Mouse (Mus musculus) forebrain, embryonic 13.5 days (tissue): ENCODE measurements around the gene Vti1a. TPM values are rescaled to one million over a fixed set of nuclear protein-coding genes. Genes with fewer than 3 reads are reported as not detected.
A peak's percentile ranks its signal among the peaks of the same experiment; 100 is the strongest.

Experiments used
- ATAC-seq: fragments of 200-750 bp; cut with Nextera tagmentation; 2 replicates; pipeline ENCODE4 v1.8.0; 2017
- H3K27ac ChIP-seq: fragments of 300-500 bp; sonication (generic); 2 replicates; pipeline ENCODE4 v1.5.1; 2015; ENCODE audit warnings: inconsistent platforms, mild to moderate bottlenecking, moderate library complexity
- H3K27me3 ChIP-seq: fragments of 300-500 bp; sonication (generic); 2 replicates; pipeline ENCODE4 v1.6.1; 2015; ENCODE audit warnings: mild to moderate bottlenecking, inconsistent platforms
- H3K36me3 ChIP-seq: fragments of 300-500 bp; sonication (generic); 2 replicates; pipeline ENCODE4 v1.6.1; 2015; ENCODE audit warnings: mild to moderate bottlenecking, inconsistent platforms; ENCODE audit not compliant: poor library complexity, severe bottlenecking
- H3K4me1 ChIP-seq: fragments of 300-500 bp; sonication (generic); 2 replicates; pipeline ENCODE4 v1.6.1; 2015; ENCODE audit warnings: inconsistent platforms
- H3K4me2 ChIP-seq: fragments of 300-500 bp; sonication (generic); 2 replicates; pipeline ENCODE4 v1.6.1; 2015; ENCODE audit warnings: inconsistent platforms, mild to moderate bottlenecking, moderate library complexity
- H3K4me3 ChIP-seq: fragments of 300-500 bp; sonication (generic); 2 replicates; pipeline ENCODE4 v1.5.1; 2015; ENCODE audit warnings: mild to moderate bottlenecking, inconsistent platforms
- H3K9ac ChIP-seq: fragments of 300-500 bp; sonication (generic); 2 replicates; pipeline ENCODE4 v1.6.1; 2015; ENCODE audit warnings: mild to moderate bottlenecking, inconsistent platforms
- H3K9me3 ChIP-seq: fragments of 300-500 bp; sonication (generic); replicated peaks from 2 replicates; pipeline ENCODE4 v1.6.1; 2016; ENCODE audit warnings: inconsistent platforms
- WGBS: fragments of 180-500 bp; shearing (Covaris S2); methylation state at CpG from one replicate; pipeline ENCODE4 v1.1.7; 2015; 5-methylcytosine and 5-hydroxymethylcytosine counted together
- polyA plus RNA-seq: library from polyadenylated mRNA; unstranded; fragments of >200 nt; fragmentation: Nextera tagmentation; extraction: Ambion mirVana; gene quantifications from 2 replicates; pipeline ENCODE4 v1.2.1, GENCODE M21; 2015

Vti1a gene
- polyA plus RNA-seq, 1 experiment from 2014 or later = 25.8 TPM

DNA sequence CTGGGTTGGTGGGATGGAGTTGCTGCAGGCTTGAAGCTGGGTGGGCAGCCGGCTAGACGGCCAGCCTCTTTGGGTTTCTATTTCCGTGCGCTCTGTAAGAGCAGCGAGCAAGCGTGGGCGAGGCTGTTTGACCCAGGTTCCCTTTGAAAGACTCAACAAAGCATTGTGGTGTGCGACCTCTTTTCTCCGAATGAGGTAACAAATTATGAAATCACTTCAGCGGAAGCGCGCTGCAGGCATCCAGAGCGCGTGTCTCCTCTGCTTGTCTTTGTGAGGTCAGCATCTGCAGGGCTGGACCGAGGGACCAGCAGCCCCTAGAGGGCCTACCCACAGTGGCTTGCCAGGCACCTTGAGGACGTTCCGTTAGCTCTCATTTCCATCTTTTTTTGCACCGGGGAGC lies 306.7 kb downstream of the Vti1a start:
- no peak overlapping the region for H3K27ac ChIP-seq
- ATAC-seq = no peak
- peaks cover 41% of the 10 kb centered on the region for H3K4me1 ChIP-seq

DNA sequence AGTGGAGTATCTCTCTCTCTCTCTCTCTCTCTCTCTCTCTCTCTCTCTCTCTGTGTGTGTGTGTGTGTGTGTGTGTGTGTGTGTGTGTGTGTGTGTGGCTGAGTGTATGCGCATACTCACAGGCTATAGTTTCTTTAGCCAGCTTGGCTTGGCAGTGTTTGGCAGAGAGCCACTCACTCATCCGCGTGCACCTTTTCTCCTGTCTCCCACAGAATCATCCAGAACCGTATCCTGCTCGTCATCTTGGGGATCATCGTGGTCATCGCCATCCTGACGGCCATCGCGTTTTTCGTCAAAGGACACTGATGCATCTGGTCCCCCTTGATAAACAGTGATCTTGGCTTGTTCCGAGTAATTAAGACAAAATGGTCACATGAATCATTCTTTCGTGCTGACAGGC lies 307.5 kb downstream of the Vti1a start:
- WGBS = 79% methylated on average over 13 of the region's 13 CpGs

More for the DNA sequence above, 306.7 kb downstream of the Vti1a start:
- Histone ChIP-seq H3K4me2 (no peak overlapping the region), H3K27me3 (peaks cover 19% of the 10 kb centered on the region), H3K9me3 (no peaks in the 10 kb centered on the region), H3K9ac (no peak overlapping the region), H3K36me3 (no peaks in the 10 kb centered on the region), H3K4me3 (no peak overlapping the region)
- 64% methylated on average over 18 of the region's 18 CpGs for WGBS

DNA sequence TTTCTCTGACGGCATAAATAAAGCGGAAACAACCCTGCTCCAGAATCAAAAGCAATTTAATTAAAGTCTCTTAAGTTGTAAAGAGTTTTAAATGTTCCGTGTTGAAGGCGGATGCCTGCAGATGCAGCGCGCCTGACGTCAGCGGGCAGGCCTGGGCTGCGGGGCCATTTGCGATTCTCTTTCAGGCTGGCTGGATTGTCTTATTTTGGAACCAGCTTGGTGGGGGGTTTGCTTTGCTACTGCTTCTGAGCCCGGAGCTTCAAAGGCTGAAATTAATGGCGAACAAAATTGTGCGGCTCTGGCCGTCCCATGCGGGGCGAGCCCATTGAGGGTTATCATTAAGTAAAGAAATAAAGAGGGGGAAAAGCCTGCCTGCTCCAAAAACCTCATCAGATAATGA lies 310.4 kb downstream of the Vti1a start:
- Histone ChIP-seq H3K36me3 (no peaks in the 10 kb centered on the region), H3K4me3 (0 out of 2 replicates have a peak overlapping the region, but pooled peaks have one; percentile 11), H3K4me1 (peaks cover 43% of the 10 kb centered on the region), H3K27me3 (peaks cover 51% of the 10 kb centered on the region), H3K4me2 (peak overlapping the region; percentile 51), H3K9me3 (no peaks in the 10 kb centered on the region), H3K27ac (peak overlapping the region; percentile 14; the same call in 1 of the 2 replicates), H3K9ac (0 out of 2 replicates have a peak overlapping the region, but pooled peaks have one; percentile 38)
- WGBS = 6% methylated on average over 16 of the region's 16 CpGs
- peak; percentile 36; the same call in 1 of the 2 replicates for ATAC-seq

More for the DNA sequence above, 307.5 kb downstream of the Vti1a start:
- H3K4me1 ChIP-seq = peaks cover 43% of the 10 kb centered on the region
- ATAC-seq = no peak
- no peak overlapping the region for H3K4me2 ChIP-seq
- no peaks in the 10 kb centered on the region for H3K36me3 ChIP-seq
- no peak overlapping the region for H3K27ac ChIP-seq
- no peaks in the 10 kb centered on the region for H3K9me3 ChIP-seq
- peaks cover 27% of the 10 kb centered on the region for H3K27me3 ChIP-seq
- no peak overlapping the region for H3K9ac ChIP-seq
- H3K4me3 ChIP-seq = no peak overlapping the region

DNA sequence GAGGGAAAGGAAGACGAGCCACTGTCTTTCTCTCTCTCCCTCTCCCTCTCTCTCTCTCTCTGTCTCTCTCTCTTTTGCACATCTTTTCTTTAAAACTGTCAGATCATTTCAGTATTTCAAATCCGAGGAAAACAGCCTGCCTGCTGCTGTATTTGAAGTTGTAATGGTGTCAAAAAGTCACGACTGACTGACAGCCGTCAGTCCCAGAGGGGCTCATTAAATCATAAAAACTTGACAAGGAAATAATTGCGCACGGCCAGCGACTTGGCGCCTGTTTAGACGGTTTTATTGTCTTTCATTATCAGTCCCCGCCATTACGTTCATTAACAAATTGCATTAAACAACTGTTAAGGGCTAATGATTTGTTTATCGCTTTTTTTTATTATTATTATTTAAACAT lies 310.9 kb downstream of the Vti1a start:
- H3K9ac ChIP-seq = 0 out of 2 replicates have a peak overlapping the region, but pooled peaks have one; percentile 38
- WGBS = 26% methylated on average over 12 of the region's 12 CpGs

DNA sequence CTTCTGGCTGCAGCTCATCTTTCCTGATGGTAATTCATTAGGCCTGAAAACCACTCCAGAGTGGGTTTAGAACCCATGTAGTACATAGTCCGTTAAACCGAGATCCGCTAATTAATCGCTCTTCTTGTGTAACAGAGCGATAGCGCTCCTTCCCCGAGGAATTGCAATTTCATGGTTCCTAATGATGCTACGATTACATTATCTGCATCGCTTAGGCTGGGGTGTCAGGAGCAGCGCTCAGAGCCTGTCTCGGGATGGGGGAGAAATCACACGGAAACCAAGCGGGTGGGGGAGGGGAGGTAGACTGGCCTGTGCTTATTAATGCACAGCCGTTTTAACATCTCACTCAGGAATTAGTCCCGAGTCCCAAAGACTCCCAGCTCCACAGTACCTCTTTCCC lies 319.4 kb downstream of the Vti1a start:
- H3K36me3 ChIP-seq = no peaks in the 10 kb centered on the region
- no peak overlapping the region for H3K27ac ChIP-seq
- no peaks in the 10 kb centered on the region for H3K4me1 ChIP-seq
- no peak overlapping the region for H3K4me3 ChIP-seq
- peaks cover 17% of the 10 kb centered on the region for H3K27me3 ChIP-seq
- ATAC-seq = no peak
- no peak overlapping the region for H3K4me2 ChIP-seq
- WGBS = 64% methylated on average over 15 of the region's 15 CpGs
- no peaks in the 10 kb centered on the region for H3K9me3 ChIP-seq
- H3K9ac ChIP-seq = no peak overlapping the region

More for the DNA sequence above, 310.9 kb downstream of the Vti1a start:
- peaks cover 51% of the 10 kb centered on the region for H3K27me3 ChIP-seq
- H3K9me3 ChIP-seq = no peaks in the 10 kb centered on the region
- no peak; the same call in 1 of the 2 replicates for ATAC-seq
- peak overlapping the region; percentile 14; the same call in 1 of the 2 replicates for H3K27ac ChIP-seq
- H3K4me2 ChIP-seq = peak overlapping the region; percentile 51
- no peaks in the 10 kb centered on the region for H3K36me3 ChIP-seq
- H3K4me3 ChIP-seq = 0 out of 2 replicates have a peak overlapping the region, but pooled peaks have one; percentile 11
- peaks cover 40% of the 10 kb centered on the region for H3K4me1 ChIP-seq

DNA sequence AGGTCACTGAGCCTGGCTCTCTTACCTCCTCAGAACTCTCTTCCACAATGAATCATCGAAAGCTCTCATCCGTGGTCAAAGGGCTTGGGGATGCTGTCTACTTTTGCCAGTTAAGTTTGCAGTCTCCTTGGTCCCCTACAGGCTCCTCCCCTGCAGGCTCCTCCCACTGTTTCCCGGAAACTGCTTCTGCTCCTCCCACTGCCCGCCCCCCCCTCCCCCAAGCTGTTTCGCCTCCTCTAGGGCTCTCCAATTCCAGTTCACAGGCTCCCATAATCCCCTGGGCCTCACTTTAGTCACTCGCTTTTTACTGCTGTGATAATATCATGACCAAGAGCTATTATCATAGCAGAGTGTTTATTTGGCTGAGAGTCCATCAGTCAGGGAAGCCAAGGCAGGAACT lies 324.2 kb downstream of the Vti1a start:
- Histone ChIP-seq H3K4me1 (peaks cover 14% of the 10 kb centered on the region; the same call in 1 of the 2 replicates), H3K9me3 (no peaks in the 10 kb centered on the region), H3K9ac (no peak overlapping the region), H3K27me3 (peaks cover 6% of the 10 kb centered on the region; the same call in 1 of the 2 replicates), H3K4me2 (no peak overlapping the region), H3K27ac (no peak overlapping the region), H3K4me3 (no peak overlapping the region), H3K36me3 (no peaks in the 10 kb centered on the region)
- WGBS = 94% methylated on average over 6 of the region's 6 CpGs
- ATAC-seq = no peak

DNA sequence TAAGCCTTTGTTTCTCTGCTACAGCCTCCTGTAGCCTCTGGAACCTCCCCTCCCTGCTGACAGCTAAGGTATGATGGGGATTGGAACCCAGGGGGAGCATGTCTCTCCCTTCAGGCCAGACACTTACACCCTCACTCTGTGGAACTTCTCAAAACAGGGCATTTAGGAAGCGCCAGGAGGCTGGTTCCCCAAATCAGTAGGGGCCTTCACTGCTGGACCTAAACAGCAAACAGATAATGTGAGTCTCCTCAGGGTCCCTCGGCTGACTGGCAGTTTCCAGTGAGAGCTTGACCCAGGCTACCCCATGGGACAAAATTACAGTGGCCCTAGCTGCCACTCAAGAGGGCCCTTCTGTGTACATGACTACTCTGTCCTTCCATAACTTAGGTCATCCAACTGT lies 325.8 kb downstream of the Vti1a start:
- no peak for ATAC-seq
- Histone ChIP-seq H3K27me3 (peaks cover 6% of the 10 kb centered on the region; the same call in 1 of the 2 replicates), H3K4me2 (no peak overlapping the region), H3K4me3 (no peak overlapping the region), H3K36me3 (no peaks in the 10 kb centered on the region), H3K9me3 (no peaks in the 10 kb centered on the region), H3K9ac (no peak overlapping the region), H3K27ac (no peak overlapping the region), H3K4me1 (peaks cover 14% of the 10 kb centered on the region; the same call in 1 of the 2 replicates)
- 78% methylated on average over 2 of the region's 2 CpGs for WGBS

DNA sequence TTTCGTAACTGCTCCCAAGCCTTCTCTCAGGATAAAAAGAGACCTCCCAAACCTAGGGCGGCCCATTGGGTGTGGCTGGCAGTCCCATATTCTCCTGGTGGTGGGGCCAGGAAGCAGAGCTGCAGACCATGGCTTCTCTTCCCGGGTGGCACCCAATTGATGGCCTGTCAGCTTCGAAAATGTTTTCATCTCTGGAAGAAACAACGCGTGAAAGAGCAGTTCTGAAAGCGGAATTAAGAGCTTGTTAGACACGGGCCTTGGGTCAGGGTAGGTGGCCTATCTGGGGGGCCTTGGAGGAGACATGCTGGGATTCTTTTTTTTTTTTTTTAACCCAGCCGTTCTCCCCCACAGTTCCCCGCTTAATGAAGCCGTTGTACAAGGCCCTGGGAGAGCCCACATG lies 326.3 kb downstream of the Vti1a start:
- H3K36me3 ChIP-seq = no peaks in the 10 kb centered on the region
- 35% methylated on average over 11 of the region's 11 CpGs for WGBS
- no peak overlapping the region for H3K4me2 ChIP-seq
- H3K4me3 ChIP-seq = no peak overlapping the region
- H3K4me1 ChIP-seq = peaks cover 14% of the 10 kb centered on the region; the same call in 1 of the 2 replicates
- no peaks in the 10 kb centered on the region for H3K9me3 ChIP-seq
- ATAC-seq = no peak
- no peak overlapping the region for H3K9ac ChIP-seq
- H3K27me3 ChIP-seq = peaks cover 6% of the 10 kb centered on the region; the same call in 1 of the 2 replicates
- H3K27ac ChIP-seq = no peak overlapping the region

DNA sequence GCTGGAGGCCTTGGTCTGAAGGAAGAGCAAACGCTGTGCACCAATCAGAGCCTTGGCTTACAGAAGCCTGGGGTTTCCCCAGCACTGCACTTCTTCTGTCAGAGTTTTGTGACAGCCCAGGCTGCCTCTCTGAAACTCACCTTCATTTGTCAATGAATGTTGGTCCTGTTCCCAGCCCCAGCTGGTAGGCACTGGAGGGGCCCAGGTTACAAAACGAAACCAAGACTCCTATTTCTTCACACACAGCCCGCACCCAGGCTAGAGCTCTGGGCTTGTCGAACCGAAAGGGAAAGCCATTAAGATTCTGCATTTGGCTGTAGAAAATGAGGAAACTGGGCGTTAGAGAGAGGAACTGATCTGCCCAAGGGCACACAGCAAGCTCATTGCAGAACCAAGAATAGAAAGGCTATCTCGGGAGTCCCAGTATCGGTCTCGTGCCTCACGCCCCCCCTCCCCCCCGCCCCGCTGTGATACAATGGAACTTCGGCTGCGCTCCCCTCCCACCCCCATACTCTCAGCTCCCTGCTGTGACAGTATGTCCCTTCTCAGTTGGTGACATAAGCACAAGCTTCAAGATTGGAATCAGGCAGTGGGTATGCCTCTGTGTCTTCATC lies 327.3 kb downstream of the Vti1a start:
- Histone ChIP-seq H3K4me3 (peak overlapping the region; percentile 23), H3K4me2 (peak overlapping the region; percentile 55), H3K9ac (no peak overlapping the region; the same call in 1 of the 2 replicates), H3K36me3 (no peaks in the 10 kb centered on the region), H3K4me1 (peaks cover 14% of the 10 kb centered on the region; the same call in 1 of the 2 replicates), H3K27ac (no peak overlapping the region), H3K9me3 (no peaks in the 10 kb centered on the region), H3K27me3 (peaks cover 6% of the 10 kb centered on the region; the same call in 1 of the 2 replicates)
- WGBS = 11% methylated on average over 14 of the region's 14 CpGs
- ATAC-seq = no peak

DNA sequence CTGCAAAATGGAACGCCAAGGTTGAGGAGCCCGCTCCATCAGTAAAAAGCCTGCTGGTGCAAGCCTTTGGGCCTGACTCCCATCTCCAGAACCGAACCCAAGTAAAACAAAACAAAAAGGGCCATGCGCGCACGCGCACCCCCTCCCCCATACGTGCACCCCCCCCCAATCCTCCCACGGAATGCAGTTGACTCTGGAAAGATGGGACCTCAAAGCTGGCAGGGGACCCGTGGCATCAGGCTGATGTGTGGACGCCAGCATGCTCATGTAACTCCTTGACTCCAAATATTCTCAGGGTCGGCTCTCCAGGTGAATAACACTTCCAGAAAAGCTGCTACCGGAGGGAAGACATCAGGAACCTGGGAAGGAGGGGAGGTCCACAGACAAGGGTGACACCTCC lies 327.8 kb downstream of the Vti1a start:
- no peak for ATAC-seq
- Histone ChIP-seq H3K27me3 (peaks cover 6% of the 10 kb centered on the region; the same call in 1 of the 2 replicates), H3K4me2 (peak overlapping the region; percentile 55), H3K27ac (no peak overlapping the region), H3K9me3 (no peaks in the 10 kb centered on the region), H3K36me3 (no peaks in the 10 kb centered on the region), H3K4me1 (peaks cover 14% of the 10 kb centered on the region; the same call in 1 of the 2 replicates), H3K9ac (no peak overlapping the region), H3K4me3 (no peak overlapping the region)
- WGBS = 70% methylated on average over 13 of the region's 13 CpGs

DNA sequence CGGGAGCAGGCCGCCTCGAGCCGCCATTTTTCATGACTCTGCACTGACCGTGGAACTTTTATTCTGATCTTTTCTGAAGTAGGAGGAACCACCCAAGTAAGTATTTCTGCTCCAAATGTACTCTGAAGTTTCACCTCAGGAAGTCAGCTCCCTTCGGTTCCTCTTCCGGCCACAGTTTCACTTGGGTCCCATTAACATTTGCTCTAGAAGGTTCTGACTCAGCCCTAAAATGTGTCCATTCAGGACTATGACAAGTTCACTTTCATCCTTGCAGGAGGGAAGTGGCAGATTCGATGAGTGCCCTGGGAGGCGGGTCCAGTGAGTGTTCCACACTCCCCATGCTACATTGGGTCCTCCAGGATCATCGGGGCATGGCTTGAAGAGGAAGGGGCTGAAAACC lies 333.3 kb downstream of the Vti1a start:
- Histone ChIP-seq H3K4me1 (no peaks in the 10 kb centered on the region), H3K9me3 (no peaks in the 10 kb centered on the region), H3K36me3 (no peaks in the 10 kb centered on the region), H3K27ac (no peak overlapping the region), H3K4me3 (no peak overlapping the region), H3K9ac (no peak overlapping the region), H3K27me3 (peaks cover under 1% of the 10 kb centered on the region; the same call in 1 of the 2 replicates), H3K4me2 (no peak overlapping the region)
- no peak for ATAC-seq
- 95% methylated on average over 10 of the region's 10 CpGs for WGBS

DNA sequence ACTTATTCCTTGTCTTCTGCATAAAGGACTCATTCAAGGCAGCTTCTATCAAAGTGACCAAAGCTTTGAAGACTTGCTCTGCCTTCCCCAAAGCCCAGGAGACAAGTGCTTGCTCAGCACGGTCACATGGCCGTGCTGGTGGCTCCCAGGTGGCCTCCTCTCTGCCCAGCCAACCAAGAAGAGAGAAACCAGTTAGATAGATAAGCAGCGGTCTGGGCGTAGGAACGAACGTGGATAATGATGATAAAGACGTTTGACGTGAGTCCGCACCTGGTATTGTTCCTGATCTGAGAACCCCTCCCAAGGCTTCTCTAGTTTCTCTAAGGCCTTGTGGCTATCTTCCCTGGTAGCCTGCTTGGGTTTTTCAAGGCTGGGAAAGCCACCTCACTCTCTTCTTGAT lies 334.9 kb downstream of the Vti1a start:
- Histone ChIP-seq H3K9me3 (no peaks in the 10 kb centered on the region), H3K4me1 (no peaks in the 10 kb centered on the region), H3K27ac (no peak overlapping the region), H3K27me3 (no peaks in the 10 kb centered on the region; the same call in 1 of the 2 replicates), H3K9ac (no peak overlapping the region), H3K36me3 (no peaks in the 10 kb centered on the region), H3K4me2 (no peak overlapping the region), H3K4me3 (no peak overlapping the region)
- ATAC-seq = no peak
- WGBS = 91% methylated on average over 9 of the region's 9 CpGs
